ENCODE assay signal across 15 mouse cellular contexts in the genomic region with DNA sequence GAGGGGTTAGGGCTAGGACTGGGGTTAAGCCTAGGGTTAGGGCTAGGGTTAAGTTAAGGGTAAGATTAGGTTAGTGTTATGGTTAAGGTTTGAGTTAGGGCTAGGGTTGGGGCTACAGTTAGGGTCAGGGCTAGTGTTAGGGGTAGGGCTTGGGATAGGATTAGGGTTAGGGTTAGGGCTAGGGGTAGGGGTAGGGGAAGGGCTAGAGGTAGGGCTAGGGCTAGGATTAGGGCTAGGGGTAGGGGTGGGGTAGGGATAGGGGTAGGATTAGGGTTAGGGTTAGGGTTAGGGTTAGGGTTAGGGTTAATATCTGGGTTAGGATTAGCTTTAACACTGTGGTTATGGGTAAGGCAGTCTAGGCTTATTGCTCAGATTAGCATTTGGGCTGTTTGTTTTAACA.
"Had no signal": no experiment of that assay in that cellular context is flagged by ENCODE, and none has a peak within 500 bp of the region (broad histone marks: within the 10 kb centered on the region; RNA-seq: fewer than 3 reads in every experiment).

No protein-coding gene starts in this region.

- H3K9me3 ChIP-seq: liver, embryonic 13.5 days; midbrain, embryonic 10.5 days; stomach, embryonic 15.5 days had no signal

- H3K27ac ChIP-seq: layer of hippocampus, adult 2 months; liver, embryonic 13.5 days; midbrain, embryonic 10.5 days; stomach, embryonic 15.5 days had no signal

- H3K9ac ChIP-seq: liver, embryonic 13.5 days; liver, postnatal 0 days; stomach, embryonic 15.5 days had no signal

- H3K4me3 ChIP-seq: layer of hippocampus, adult 2 months; liver, embryonic 13.5 days; midbrain, embryonic 10.5 days; stomach, embryonic 15.5 days had no signal

- H3K36me3 ChIP-seq: liver, embryonic 13.5 days; midbrain, embryonic 10.5 days; stomach, embryonic 15.5 days had no signal

- H3K27me3 ChIP-seq: liver, embryonic 13.5 days; stomach, embryonic 15.5 days had no signal

- ATAC-seq: intestine, postnatal 0 days; liver, postnatal 0 days; lung, postnatal 0 days had no signal

- DNase-seq: kidney, adult 8-10 months; kidney, postnatal 10 days; kidney, postnatal 4 days; left cerebral cortex, postnatal 4 days; liver; liver, embryonic 13.5 days; liver, postnatal 0 days; lung, postnatal 36 days; right cerebral cortex, postnatal 14 days; thymus, postnatal 4 days had no signal

- H3K4me2 ChIP-seq: liver, embryonic 13.5 days; stomach, embryonic 15.5 days had no signal

- H3K4me1 ChIP-seq: liver, embryonic 13.5 days; stomach, embryonic 15.5 days had no signal
